Mouse (Mus musculus) erythroid progenitor cell, adult 5-6 weeks (primary cell): ENCODE results near the gene Rasa4. TPM values are rescaled to one million over a fixed set of nuclear protein-coding genes. Genes with fewer than 3 reads are reported as not detected.
"Not testable (repeated sequence)": the region's sequence is repeated elsewhere in the genome, so short reads cannot be mapped to it uniquely, and the experiment has no call there.

Experiments
- ATAC-seq: replicated peaks from 2 replicates; pipeline ENCODE4 v1.8.0; 2016; ENCODE audit warnings: moderate number of reproducible peaks, mild to moderate bottlenecking, moderate TSS enrichment, inconsistent platforms; ENCODE audit not compliant: poor library complexity, low FRiP score, severe bottlenecking
- total RNA-seq, 2 experiments: library from RNA; stranded (forward) in 1 of 2; stranded (reverse) in 1 of 2; fragments of 150-400 nt in 1 of 2; fragments of 186-747, 209-891 nt in 1 of 2; gene quantifications; 2 replicates each; pipeline versions ENCODE4 v1.2.3 to v1.2.4; 2015 to 2017; ENCODE audit warnings: low replicate concordance in 2 of 2

Rasa4 gene
- total RNA-seq, 2 experiments from 2014 or later = 0.83 to 10.5 TPM

DNA sequence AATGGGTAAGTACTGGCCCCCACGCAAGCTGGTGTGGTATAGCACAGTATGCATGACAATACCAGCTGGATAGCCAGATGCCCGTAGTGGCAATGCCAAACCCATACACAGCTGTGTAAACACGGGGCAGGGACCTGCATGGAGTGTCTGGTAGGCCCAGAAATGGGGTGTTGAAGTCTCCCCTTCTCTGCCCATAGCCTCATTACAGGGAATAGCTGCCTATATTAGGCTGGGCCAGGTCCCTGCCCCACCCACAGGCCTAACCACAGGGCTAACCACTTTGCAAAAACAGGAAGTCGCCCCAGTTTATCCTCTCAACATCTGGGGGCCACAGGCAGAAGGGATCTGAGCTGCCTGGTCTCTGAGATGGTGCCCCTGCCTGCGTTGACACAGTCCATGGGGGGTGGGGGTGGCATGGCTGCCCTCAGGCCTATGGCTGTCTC is 65.4 kb downstream of the Rasa4 start:
- not testable (repeated sequence) for ATAC-seq

DNA sequence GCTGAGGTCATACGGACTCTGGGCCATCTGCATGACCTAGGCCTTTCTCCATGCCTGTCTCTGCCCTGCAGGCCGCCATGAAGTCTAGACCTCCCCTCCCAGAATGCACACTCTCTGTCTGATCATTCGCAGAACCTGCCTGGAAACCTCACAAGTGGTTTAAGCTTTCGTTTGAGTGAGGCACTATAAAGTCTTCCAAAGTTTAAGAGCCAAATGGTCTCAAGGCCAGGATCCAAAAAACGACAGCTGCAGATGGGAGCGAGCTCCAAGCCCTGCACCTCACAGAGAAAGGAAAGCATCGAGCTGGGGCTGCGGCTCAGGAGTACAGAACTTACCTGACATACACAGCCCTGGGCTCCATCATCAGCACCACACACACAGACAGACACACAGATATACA is 68.6 kb downstream of the Rasa4 start:
- ATAC-seq = no peak

DNA sequence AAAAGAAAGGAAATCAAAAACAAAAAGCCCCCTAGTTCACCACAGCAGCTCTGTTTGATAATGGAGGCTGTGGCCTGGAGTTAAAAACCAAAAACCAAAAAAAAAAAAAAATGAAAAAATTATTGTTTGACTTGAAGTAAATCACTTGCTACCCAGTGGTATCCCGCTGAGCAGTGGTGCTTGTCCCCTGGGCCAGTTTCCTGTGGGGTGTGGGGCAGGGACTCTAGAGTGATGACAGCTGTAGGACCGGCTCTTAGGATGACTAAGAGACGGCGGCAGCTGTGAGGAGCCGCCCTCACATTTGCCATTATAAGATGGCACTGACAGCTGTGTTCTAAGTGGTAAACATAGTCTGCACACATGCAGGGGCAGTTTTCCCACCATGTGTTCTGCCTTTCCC is 71.7 kb downstream of the Rasa4 start:
- no peak for ATAC-seq

DNA sequence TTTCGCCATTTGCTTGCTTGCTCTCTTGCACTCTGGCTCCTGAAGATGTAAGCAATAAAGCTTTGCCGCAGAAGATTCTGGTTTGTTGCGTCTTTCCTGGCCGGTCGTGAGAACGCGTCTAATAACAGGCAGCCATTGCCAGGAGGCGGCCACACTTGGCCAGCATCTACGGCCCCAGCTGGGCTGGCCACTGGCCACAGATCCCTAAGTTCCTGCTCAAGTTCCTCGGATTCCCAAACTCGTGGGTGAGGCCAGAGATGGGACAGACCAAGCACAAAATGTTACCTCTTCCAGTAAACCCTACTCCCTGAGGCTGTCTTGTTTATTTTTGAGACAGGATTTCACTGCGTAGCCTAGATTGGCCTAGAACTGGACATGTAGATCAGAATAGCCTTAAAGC is 76.4 kb downstream of the Rasa4 start:
- not testable (repeated sequence) for ATAC-seq

Other genes with a start within 250 kb of the Rasa4 start
- gene Hspb1, start 196.0 kb upstream of the Rasa4 start, total RNA-seq (2015; ENCODE audit: low replicate concordance) = not detected in 2 replicates
- not detected in 2 replicates for gene Hspb1, start 196.0 kb upstream of the Rasa4 start, total RNA-seq (2017; ENCODE audit: low replicate concordance)
- 30.3 and 35.2 TPM in 2 replicates for gene Ywhag, start 149.3 kb upstream of the Rasa4 start, total RNA-seq (2015; ENCODE audit: low replicate concordance)
- gene Ywhag, start 149.3 kb upstream of the Rasa4 start, total RNA-seq (2017; ENCODE audit: low replicate concordance) = 11.6 and 12.2 TPM in 2 replicates
- not detected in 2 replicates for gene Ssc4d, start 109.4 kb upstream of the Rasa4 start, total RNA-seq (2015; ENCODE audit: low replicate concordance)
- gene Ssc4d, start 109.4 kb upstream of the Rasa4 start, total RNA-seq (2017; ENCODE audit: low replicate concordance) = not detected in 2 replicates
- not detected in 2 replicates for gene Zp3, start 103.8 kb upstream of the Rasa4 start, total RNA-seq (2015; ENCODE audit: low replicate concordance)
- gene Zp3, start 103.8 kb upstream of the Rasa4 start, total RNA-seq (2017; ENCODE audit: low replicate concordance) = not detected in 2 replicates
- 1.8 and 3.8 TPM in 2 replicates for gene Dtx2, start 89.1 kb upstream of the Rasa4 start, total RNA-seq (2015; ENCODE audit: low replicate concordance)
- 0.13 and 2.3 TPM in 2 replicates for gene Dtx2, start 89.1 kb upstream of the Rasa4 start, total RNA-seq (2017; ENCODE audit: low replicate concordance)
- not detected in 2 replicates for gene Upk3b, start 45.4 kb upstream of the Rasa4 start, total RNA-seq (2015; ENCODE audit: low replicate concordance)
- not detected in 2 replicates for gene Upk3b, start 45.4 kb upstream of the Rasa4 start, total RNA-seq (2017; ENCODE audit: low replicate concordance)
- not detected in 2 replicates for gene Upk3bl, start 29.4 kb upstream of the Rasa4 start, total RNA-seq (2015; ENCODE audit: low replicate concordance)
- not detected in 2 replicates for gene Upk3bl, start 29.4 kb upstream of the Rasa4 start, total RNA-seq (2017; ENCODE audit: low replicate concordance)
- gene Polr2j, start 32.7 kb downstream of the Rasa4 start, total RNA-seq (2015; ENCODE audit: low replicate concordance) = 34.4 and 43.2 TPM in 2 replicates
- gene Polr2j, start 32.7 kb downstream of the Rasa4 start, total RNA-seq (2017; ENCODE audit: low replicate concordance) = 32.5 and 45.4 TPM in 2 replicates
- 24.1 and 31.9 TPM in 2 replicates for gene Lrwd1, start 52.2 kb downstream of the Rasa4 start, total RNA-seq (2015; ENCODE audit: low replicate concordance)
- 42.2 and 51.7 TPM in 2 replicates for gene Lrwd1, start 52.2 kb downstream of the Rasa4 start, total RNA-seq (2017; ENCODE audit: low replicate concordance)
- 18.0 and 22.6 TPM in 2 replicates for gene Alkbh4, start 52.2 kb downstream of the Rasa4 start, total RNA-seq (2015; ENCODE audit: low replicate concordance)
- 10.3 and 13.4 TPM in 2 replicates for gene Alkbh4, start 52.2 kb downstream of the Rasa4 start, total RNA-seq (2017; ENCODE audit: low replicate concordance)
- gene Orai2, start 86.8 kb downstream of the Rasa4 start, total RNA-seq (2015; ENCODE audit: low replicate concordance) = 7.5 and 7.6 TPM in 2 replicates
- 2.9 and 5.8 TPM in 2 replicates for gene Orai2, start 86.8 kb downstream of the Rasa4 start, total RNA-seq (2017; ENCODE audit: low replicate concordance)
- gene Prkrip1, start 115.0 kb downstream of the Rasa4 start, total RNA-seq (2015; ENCODE audit: low replicate concordance) = 1.8 and 2.5 TPM in 2 replicates
- gene Prkrip1, start 115.0 kb downstream of the Rasa4 start, total RNA-seq (2017; ENCODE audit: low replicate concordance) = 23.2 and 25.9 TPM in 2 replicates
- gene Sh2b2, start 162.6 kb downstream of the Rasa4 start, total RNA-seq (2015; ENCODE audit: low replicate concordance) = 4.0 and 7.5 TPM in 2 replicates
- gene Sh2b2, start 162.6 kb downstream of the Rasa4 start, total RNA-seq (2017; ENCODE audit: low replicate concordance) = 0.13 and 2.3 TPM in 2 replicates